Mouse (Mus musculus): Measurements from ENCODE around the gene Cdh26. TPM values are rescaled to one million over a fixed set of nuclear protein-coding genes. Genes with fewer than 3 reads are reported as not detected.
A peak's percentile ranks its signal among the peaks of the same experiment; 100 is the strongest.

The Cdh26 gene
- 0.69 and 0.71 TPM in 2 replicates for polyA plus RNA-seq (2015; fragmentation: Nextera tagmentation; extraction: Ambion mirVana)

DNA sequence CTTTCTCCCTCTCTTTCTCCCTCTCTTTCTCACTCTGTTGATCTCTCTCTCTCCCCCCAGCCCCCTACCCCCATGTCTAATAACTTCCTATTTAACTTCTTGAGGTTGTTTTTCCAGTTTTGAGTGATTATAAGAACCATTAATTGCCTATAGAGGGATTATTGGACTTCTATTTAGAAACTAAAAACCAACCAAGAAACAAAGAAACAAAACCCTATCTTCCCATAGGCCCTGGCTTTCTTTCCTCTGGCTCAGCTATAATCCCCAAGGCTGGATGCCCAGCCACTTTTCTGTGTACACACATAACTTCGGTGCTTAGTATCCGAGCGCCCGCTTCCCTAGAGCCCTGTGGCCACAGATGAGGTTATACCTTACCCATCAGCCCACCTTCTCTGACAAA is at the start of gene Cdh26:
Cdh26 (plus strand) TSS at position 301 of the 400 bp plus-strand sequence.
- ATAC-seq: no peak
- WGBS: 80% methylated on average over 4 of the region's 4 CpGs
- peaks cover 10% of the 10 kb centered on the region for H3K4me1 ChIP-seq (ENCODE audit: control insufficient read depth, insufficient read depth, low read length)
- H3K4me2 ChIP-seq (ENCODE audit: low read depth, low read length): peak within 1 kb of the TSS; percentile 40
- H3K9ac ChIP-seq (ENCODE audit: low read depth, low read length): 0 out of 2 replicates have a peak within 1 kb of the TSS, but pooled peaks have one; percentile 33
- peak within 1 kb of the TSS; percentile 72 for H3K27ac ChIP-seq (ENCODE audit: low read length)
- H3K36me3 ChIP-seq (ENCODE audit: control insufficient read depth, insufficient read depth, low read length): no peaks in the 10 kb centered on the region
- H3K4me3 ChIP-seq (ENCODE audit: low read length): 0 out of 2 replicates have a peak within 1 kb of the TSS, but pooled peaks have one; percentile 12
- H3K9me3 ChIP-seq (ENCODE audit: control insufficient read depth, low read length): no peaks in the 10 kb centered on the region
- H3K27me3 ChIP-seq (replicated peaks; ENCODE audit: control insufficient read depth, insufficient read depth, low read length): no peaks in the 10 kb centered on the region

- H3K4me2 ChIP-seq (ENCODE audit: low read depth, low read length): no peak within 1 kb of the TSS
- H3K27ac ChIP-seq (ENCODE audit: low read length): no peak within 1 kb of the TSS
- peaks cover 8% of the 10 kb centered on the region for H3K9me3 ChIP-seq (ENCODE audit: control insufficient read depth, low read length)
- ATAC-seq: peak; percentile 28; the same call in 1 of the 2 replicates
- H3K4me3 ChIP-seq (ENCODE audit: low read length): no peak within 1 kb of the TSS
- H3K36me3 ChIP-seq (ENCODE audit: control insufficient read depth, insufficient read depth, low read length): peaks cover 3% of the 10 kb centered on the region; the same call in 1 of the 2 replicates
- WGBS: 84% methylated on average over 52 of the region's 52 CpGs
- H3K27me3 ChIP-seq (replicated peaks; ENCODE audit: control insufficient read depth, insufficient read depth, low read length): no peaks in the 10 kb centered on the region
- H3K9ac ChIP-seq (ENCODE audit: low read depth, low read length): no peak within 1 kb of the TSS
- H3K4me1 ChIP-seq (ENCODE audit: control insufficient read depth, insufficient read depth, low read length): peaks cover 3% of the 10 kb centered on the region
Observed at GRCm38 (mm10) chr2:178407053-178407815, 23.1 kb upstream of the Cdh26 start, which contains the start of gene Sycp2. Gene Sycp2 (minus strand): TSS chr2:178407685.

GRCm38 (mm10) chr2:178409024-178409423 is 21.3 kb upstream of the Cdh26 start:
- peaks cover 3% of the 10 kb centered on the region; the same call in 1 of the 2 replicates for H3K36me3 ChIP-seq (ENCODE audit: control insufficient read depth, insufficient read depth, low read length)
- no peak overlapping the region for H3K4me2 ChIP-seq (ENCODE audit: low read depth, low read length)
- 45% methylated on average over 1 of the region's 1 CpGs for WGBS
- H3K4me3 ChIP-seq (ENCODE audit: low read length): no peak overlapping the region
- no peaks in the 10 kb centered on the region for H3K27me3 ChIP-seq (replicated peaks; ENCODE audit: control insufficient read depth, insufficient read depth, low read length)
- ATAC-seq: no peak
- H3K4me1 ChIP-seq (ENCODE audit: control insufficient read depth, insufficient read depth, low read length): peaks cover 13% of the 10 kb centered on the region
- no peak overlapping the region for H3K27ac ChIP-seq (ENCODE audit: low read length)
- H3K9me3 ChIP-seq (ENCODE audit: control insufficient read depth, low read length): peaks cover 8% of the 10 kb centered on the region
- no peak overlapping the region for H3K9ac ChIP-seq (ENCODE audit: low read depth, low read length)

GRCm38 (mm10) chr2:178410286-178410685 is 20.0 kb upstream of the Cdh26 start:
- WGBS: 81% methylated on average over 6 of the region's 6 CpGs
- Histone ChIP-seq H3K27me3 (replicated peaks; ENCODE audit: control insufficient read depth, insufficient read depth, low read length) (no peaks in the 10 kb centered on the region), H3K9me3 (ENCODE audit: control insufficient read depth, low read length) (peaks cover 8% of the 10 kb centered on the region), H3K27ac (ENCODE audit: low read length) (no peak overlapping the region), H3K4me3 (ENCODE audit: low read length) (no peak overlapping the region), H3K36me3 (ENCODE audit: control insufficient read depth, insufficient read depth, low read length) (peaks cover 3% of the 10 kb centered on the region; the same call in 1 of the 2 replicates), H3K4me1 (ENCODE audit: control insufficient read depth, insufficient read depth, low read length) (peaks cover 17% of the 10 kb centered on the region), H3K4me2 (ENCODE audit: low read depth, low read length) (no peak overlapping the region), H3K9ac (ENCODE audit: low read depth, low read length) (no peak overlapping the region)
- ATAC-seq: no peak

DNA sequence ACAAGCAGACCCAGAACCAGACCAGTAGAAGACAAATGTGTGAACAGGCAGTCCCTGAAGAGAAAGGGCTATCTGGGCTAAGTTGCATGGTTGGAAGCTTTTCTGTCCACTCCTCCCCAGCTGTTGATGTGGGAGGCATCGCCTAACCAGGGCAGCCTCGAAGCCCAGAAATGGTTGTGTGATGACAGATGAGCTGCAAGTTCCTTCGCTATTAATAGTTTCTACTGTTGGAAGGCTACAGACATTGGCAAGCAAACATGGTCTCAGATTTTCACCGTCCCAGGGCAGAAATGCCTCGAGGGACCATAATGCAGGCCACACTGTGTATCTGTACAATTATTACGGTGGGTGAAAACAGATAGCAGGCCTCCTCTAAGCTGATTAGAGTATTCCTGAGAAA is 17.7 kb upstream of the Cdh26 start:
- Histone ChIP-seq H3K27ac (ENCODE audit: low read length) (no peak overlapping the region), H3K9me3 (ENCODE audit: control insufficient read depth, low read length) (no peaks in the 10 kb centered on the region; the same call in 1 of the 2 replicates), H3K4me2 (ENCODE audit: low read depth, low read length) (no peak overlapping the region), H3K27me3 (replicated peaks; ENCODE audit: control insufficient read depth, insufficient read depth, low read length) (no peaks in the 10 kb centered on the region), H3K4me3 (ENCODE audit: low read length) (no peak overlapping the region), H3K36me3 (ENCODE audit: control insufficient read depth, insufficient read depth, low read length) (peaks cover 1% of the 10 kb centered on the region; the same call in 1 of the 2 replicates), H3K9ac (ENCODE audit: low read depth, low read length) (no peak overlapping the region), H3K4me1 (ENCODE audit: control insufficient read depth, insufficient read depth, low read length) (peaks cover 28% of the 10 kb centered on the region)
- no peak for ATAC-seq
- WGBS: 43% methylated on average over 6 of the region's 6 CpGs

GRCm38 (mm10) chr2:178413081-178413480 is 17.2 kb upstream of the Cdh26 start:
- Histone ChIP-seq H3K9ac (ENCODE audit: low read depth, low read length) (peak overlapping the region; percentile 79), H3K4me2 (ENCODE audit: low read depth, low read length) (peak overlapping the region; percentile 100), H3K27ac (ENCODE audit: low read length) (no peak overlapping the region), H3K36me3 (ENCODE audit: control insufficient read depth, insufficient read depth, low read length) (no peaks in the 10 kb centered on the region), H3K4me1 (ENCODE audit: control insufficient read depth, insufficient read depth, low read length) (peaks cover 28% of the 10 kb centered on the region), H3K9me3 (ENCODE audit: control insufficient read depth, low read length) (no peaks in the 10 kb centered on the region), H3K4me3 (ENCODE audit: low read length) (peak overlapping the region; percentile 70), H3K27me3 (replicated peaks; ENCODE audit: control insufficient read depth, insufficient read depth, low read length) (no peaks in the 10 kb centered on the region)
- ATAC-seq: no peak
- WGBS: 56% methylated on average over 13 of the region's 13 CpGs

- H3K36me3 ChIP-seq (ENCODE audit: control insufficient read depth, insufficient read depth, low read length): no peaks in the 10 kb centered on the region
- no peaks in the 10 kb centered on the region for H3K27me3 ChIP-seq (replicated peaks; ENCODE audit: control insufficient read depth, insufficient read depth, low read length)
- no peak overlapping the region for H3K27ac ChIP-seq (ENCODE audit: low read length)
- peaks cover 28% of the 10 kb centered on the region for H3K4me1 ChIP-seq (ENCODE audit: control insufficient read depth, insufficient read depth, low read length)
- peak overlapping the region; percentile 70 for H3K4me3 ChIP-seq (ENCODE audit: low read length)
- ATAC-seq: peak; percentile 41
- 14% methylated on average over 75 of the region's 75 CpGs for WGBS
- peak overlapping the region; percentile 79 for H3K9ac ChIP-seq (ENCODE audit: low read depth, low read length)
- H3K4me2 ChIP-seq (ENCODE audit: low read depth, low read length): peak overlapping the region; percentile 100
- no peaks in the 10 kb centered on the region for H3K9me3 ChIP-seq (ENCODE audit: control insufficient read depth, low read length)
Observed at GRCm38 (mm10) chr2:178413481-178414260, 16.7 kb upstream of the Cdh26 start.

GRCm38 (mm10) chr2:178414261-178415149 is 15.8 kb upstream of the Cdh26 start, which contains the start of the genes Ppp1r3d and Fam217b:
Gene Ppp1r3d (minus strand): TSS chr2:178414472.
Gene Fam217b (plus strand): TSS chr2:178414524.
- ATAC-seq: peak; percentile 81
- Histone ChIP-seq H3K9ac (ENCODE audit: low read depth, low read length) (peak within 1 kb of the TSS; percentile 79), H3K27me3 (replicated peaks; ENCODE audit: control insufficient read depth, insufficient read depth, low read length) (no peaks in the 10 kb centered on the region), H3K4me1 (ENCODE audit: control insufficient read depth, insufficient read depth, low read length) (peaks cover 28% of the 10 kb centered on the region), H3K9me3 (ENCODE audit: control insufficient read depth, low read length) (no peaks in the 10 kb centered on the region), H3K4me2 (ENCODE audit: low read depth, low read length) (peak within 1 kb of the TSS; percentile 100), H3K4me3 (ENCODE audit: low read length) (peak within 1 kb of the TSS; percentile 70), H3K27ac (ENCODE audit: low read length) (peak within 1 kb of the TSS; percentile 75), H3K36me3 (ENCODE audit: control insufficient read depth, insufficient read depth, low read length) (no peaks in the 10 kb centered on the region)
- 0% methylated on average over 59 of the region's 74 CpGs for WGBS
